Mouse (Mus musculus) hindbrain, embryonic 12.5 days (tissue): ENCODE results near the gene Kif26b. TPM values are rescaled to one million over a fixed set of nuclear protein-coding genes. Genes with fewer than 3 reads are reported as not detected.
A peak's percentile ranks its signal among the peaks of the same experiment; 100 is the strongest.

Experiments used
- ATAC-seq: fragments of 200-750 bp; cut with Nextera tagmentation; 2 replicates; pipeline ENCODE4 v1.8.0; 2017; ENCODE audit warnings: moderate TSS enrichment; ENCODE audit not compliant: low FRiP score
- H3K27ac ChIP-seq: fragments of 300-500 bp; sonication (generic); 2 replicates; pipeline ENCODE4 v1.5.1; 2016; ENCODE audit warnings: mild to moderate bottlenecking
- H3K27me3 ChIP-seq: fragments of 300-500 bp; sonication (generic); 2 replicates; pipeline ENCODE4 v1.6.1; 2016; ENCODE audit warnings: mild to moderate bottlenecking
- H3K36me3 ChIP-seq: fragments of 300-500 bp; sonication (generic); 2 replicates; pipeline ENCODE4 v1.6.1; 2016; ENCODE audit warnings: mild to moderate bottlenecking
- H3K4me1 ChIP-seq: fragments of 300-500 bp; sonication (generic); 2 replicates; pipeline ENCODE4 v1.6.1; 2016
- H3K4me2 ChIP-seq: fragments of 300-500 bp; sonication (generic); replicated peaks from 2 replicates; pipeline ENCODE4 v1.6.1; 2016; ENCODE audit warnings: mild to moderate bottlenecking
- H3K4me3 ChIP-seq: fragments of 300-500 bp; sonication (generic); 2 replicates; pipeline ENCODE4 v1.5.1; 2016; ENCODE audit warnings: mild to moderate bottlenecking
- H3K9ac ChIP-seq: fragments of 300-500 bp; sonication (generic); 2 replicates; pipeline ENCODE4 v1.6.1; 2016; ENCODE audit warnings: mild to moderate bottlenecking, moderate library complexity
- H3K9me3 ChIP-seq: fragments of 300-500 bp; sonication (generic); replicated peaks from 2 replicates; pipeline ENCODE4 v1.6.1; 2016; ENCODE audit warnings: mild to moderate bottlenecking
- WGBS: fragments of 180-500 bp; shearing (Covaris S2); methylation state at CpG from one replicate; pipeline ENCODE4 v1.1.7; 2016; 5-methylcytosine and 5-hydroxymethylcytosine counted together
- polyA plus RNA-seq: library from polyadenylated mRNA; unstranded; fragments of >200 nt; fragmentation: Nextera tagmentation; extraction: Ambion mirVana; gene quantifications from 2 replicates; pipeline ENCODE4 v1.2.1, GENCODE M21; 2016

The Kif26b gene
- polyA plus RNA-seq, 1 experiment from 2014 or later = 13.3 TPM

GRCm38 (mm10) chr1:178720821-178721220 lies 191.9 kb downstream of the Kif26b start:
- no peak for ATAC-seq
- no peaks in the 10 kb centered on the region for H3K27me3 ChIP-seq
- H3K4me3 ChIP-seq = no peak overlapping the region
- WGBS = 67% methylated on average over 2 of the region's 2 CpGs
- H3K36me3 ChIP-seq = no peaks in the 10 kb centered on the region
- no peaks in the 10 kb centered on the region for H3K9me3 ChIP-seq
- 0 out of 2 replicates have a peak, but pooled peaks cover 3% of the 10 kb centered on the region for H3K4me1 ChIP-seq
- H3K27ac ChIP-seq = no peak overlapping the region
- H3K9ac ChIP-seq = no peak overlapping the region
- H3K4me2 ChIP-seq = no peak overlapping the region

- H3K4me2 ChIP-seq = no peak overlapping the region
- H3K4me3 ChIP-seq = no peak overlapping the region
- no peak overlapping the region for H3K9ac ChIP-seq
- 0 out of 2 replicates have a peak, but pooled peaks cover 3% of the 10 kb centered on the region for H3K4me1 ChIP-seq
- no peaks in the 10 kb centered on the region for H3K36me3 ChIP-seq
- H3K27me3 ChIP-seq = no peaks in the 10 kb centered on the region
- no peak for ATAC-seq
- 88% methylated on average over 4 of the region's 4 CpGs for WGBS
- no peak overlapping the region for H3K27ac ChIP-seq
- H3K9me3 ChIP-seq = no peaks in the 10 kb centered on the region
Observed at GRCm38 (mm10) chr1:178722793-178723192, 193.9 kb downstream of the Kif26b start.

- Histone ChIP-seq H3K9me3 (no peaks in the 10 kb centered on the region), H3K4me1 (0 out of 2 replicates have a peak, but pooled peaks cover 3% of the 10 kb centered on the region), H3K27me3 (no peaks in the 10 kb centered on the region), H3K4me3 (no peak overlapping the region), H3K36me3 (no peaks in the 10 kb centered on the region), H3K9ac (no peak overlapping the region), H3K27ac (no peak overlapping the region), H3K4me2 (no peak overlapping the region)
- 54% methylated on average over 3 of the region's 3 CpGs for WGBS
- ATAC-seq = no peak
Observed at GRCm38 (mm10) chr1:178725536-178725935, 196.6 kb downstream of the Kif26b start.

GRCm38 (mm10) chr1:178728256-178728655 lies 199.3 kb downstream of the Kif26b start:
- no peak overlapping the region for H3K4me2 ChIP-seq
- 74% methylated on average over 6 of the region's 6 CpGs for WGBS
- H3K9me3 ChIP-seq = no peaks in the 10 kb centered on the region
- no peak for ATAC-seq
- H3K9ac ChIP-seq = no peak overlapping the region
- no peaks in the 10 kb centered on the region for H3K27me3 ChIP-seq
- H3K4me3 ChIP-seq = no peak overlapping the region
- 0 out of 2 replicates have a peak, but pooled peaks cover 3% of the 10 kb centered on the region for H3K4me1 ChIP-seq
- H3K27ac ChIP-seq = no peak overlapping the region
- no peaks in the 10 kb centered on the region for H3K36me3 ChIP-seq

- 97% methylated on average over 3 of the region's 3 CpGs for WGBS
Observed at GRCm38 (mm10) chr1:178730271-178730670, 201.3 kb downstream of the Kif26b start.

GRCm38 (mm10) chr1:178733035-178733434 lies 204.1 kb downstream of the Kif26b start:
- Histone ChIP-seq H3K36me3 (no peaks in the 10 kb centered on the region), H3K27ac (no peak overlapping the region), H3K4me1 (no peaks in the 10 kb centered on the region), H3K4me2 (no peak overlapping the region), H3K4me3 (no peak overlapping the region), H3K9me3 (no peaks in the 10 kb centered on the region), H3K9ac (no peak overlapping the region), H3K27me3 (no peaks in the 10 kb centered on the region)
- ATAC-seq = no peak
- WGBS = 67% methylated on average over 9 of the region's 9 CpGs

More at GRCm38 (mm10) chr1:178730271-178730670, 201.3 kb downstream of the Kif26b start:
- no peak overlapping the region for H3K4me2 ChIP-seq
- no peaks in the 10 kb centered on the region for H3K36me3 ChIP-seq
- H3K4me1 ChIP-seq = 0 out of 2 replicates have a peak, but pooled peaks cover 3% of the 10 kb centered on the region
- H3K27me3 ChIP-seq = no peaks in the 10 kb centered on the region
- no peak overlapping the region for H3K4me3 ChIP-seq
- no peaks in the 10 kb centered on the region for H3K9me3 ChIP-seq
- H3K27ac ChIP-seq = no peak overlapping the region
- ATAC-seq = no peak
- no peak overlapping the region for H3K9ac ChIP-seq

GRCm38 (mm10) chr1:178734576-178734975 lies 205.7 kb downstream of the Kif26b start:
- Histone ChIP-seq H3K4me2 (no peak overlapping the region), H3K27me3 (no peaks in the 10 kb centered on the region), H3K9me3 (no peaks in the 10 kb centered on the region), H3K27ac (no peak overlapping the region), H3K4me3 (no peak overlapping the region), H3K36me3 (no peaks in the 10 kb centered on the region), H3K9ac (no peak overlapping the region), H3K4me1 (no peaks in the 10 kb centered on the region)
- ATAC-seq = no peak
- WGBS = 72% methylated on average over 4 of the region's 4 CpGs

- Histone ChIP-seq H3K27me3 (no peaks in the 10 kb centered on the region), H3K9me3 (no peaks in the 10 kb centered on the region), H3K4me3 (no peak overlapping the region), H3K36me3 (no peaks in the 10 kb centered on the region), H3K4me2 (no peak overlapping the region), H3K9ac (no peak overlapping the region), H3K27ac (no peak overlapping the region), H3K4me1 (no peaks in the 10 kb centered on the region)
- 90% methylated on average over 2 of the region's 2 CpGs for WGBS
- no peak for ATAC-seq
Observed at GRCm38 (mm10) chr1:178736931-178737330, 208.0 kb downstream of the Kif26b start.

GRCm38 (mm10) chr1:178743820-178744219 lies 214.9 kb downstream of the Kif26b start:
- Histone ChIP-seq H3K9me3 (no peaks in the 10 kb centered on the region), H3K4me2 (no peak overlapping the region), H3K27me3 (no peaks in the 10 kb centered on the region), H3K36me3 (no peaks in the 10 kb centered on the region), H3K27ac (no peak overlapping the region), H3K4me3 (no peak overlapping the region), H3K4me1 (peaks cover 5% of the 10 kb centered on the region; the same call in 1 of the 2 replicates), H3K9ac (no peak overlapping the region)
- 88% methylated on average over 5 of the region's 5 CpGs for WGBS
- no peak for ATAC-seq

- Histone ChIP-seq H3K4me1 (peaks cover 5% of the 10 kb centered on the region; the same call in 1 of the 2 replicates), H3K9me3 (no peaks in the 10 kb centered on the region), H3K4me2 (no peak overlapping the region), H3K27me3 (no peaks in the 10 kb centered on the region), H3K9ac (no peak overlapping the region), H3K27ac (0 out of 2 replicates have a peak overlapping the region, but pooled peaks have one; percentile 12), H3K4me3 (no peak overlapping the region), H3K36me3 (no peaks in the 10 kb centered on the region)
- WGBS = 59% methylated on average over 7 of the region's 7 CpGs
- ATAC-seq = no peak
Observed at GRCm38 (mm10) chr1:178744526-178744925, 215.6 kb downstream of the Kif26b start.

GRCm38 (mm10) chr1:178744961-178745360 lies 216.0 kb downstream of the Kif26b start:
- no peak overlapping the region for H3K4me3 ChIP-seq
- H3K4me2 ChIP-seq = no peak overlapping the region
- H3K9ac ChIP-seq = no peak overlapping the region
- peaks cover 5% of the 10 kb centered on the region; the same call in 1 of the 2 replicates for H3K4me1 ChIP-seq
- no peaks in the 10 kb centered on the region for H3K27me3 ChIP-seq
- 74% methylated on average over 6 of the region's 6 CpGs for WGBS
- H3K9me3 ChIP-seq = no peaks in the 10 kb centered on the region
- no peak for ATAC-seq
- H3K36me3 ChIP-seq = no peaks in the 10 kb centered on the region
- H3K27ac ChIP-seq = no peak overlapping the region

- Histone ChIP-seq H3K4me1 (peaks cover 5% of the 10 kb centered on the region; the same call in 1 of the 2 replicates), H3K4me3 (no peak overlapping the region), H3K9ac (no peak overlapping the region), H3K36me3 (no peaks in the 10 kb centered on the region), H3K27ac (no peak overlapping the region), H3K27me3 (no peaks in the 10 kb centered on the region), H3K9me3 (no peaks in the 10 kb centered on the region), H3K4me2 (no peak overlapping the region)
- no peak for ATAC-seq
- WGBS = 83% methylated on average over 6 of the region's 6 CpGs
Observed at GRCm38 (mm10) chr1:178745471-178745870, 216.5 kb downstream of the Kif26b start.
